Comparison of ENCODE assay signal across 9 mouse cellular contexts in the genomic region with DNA sequence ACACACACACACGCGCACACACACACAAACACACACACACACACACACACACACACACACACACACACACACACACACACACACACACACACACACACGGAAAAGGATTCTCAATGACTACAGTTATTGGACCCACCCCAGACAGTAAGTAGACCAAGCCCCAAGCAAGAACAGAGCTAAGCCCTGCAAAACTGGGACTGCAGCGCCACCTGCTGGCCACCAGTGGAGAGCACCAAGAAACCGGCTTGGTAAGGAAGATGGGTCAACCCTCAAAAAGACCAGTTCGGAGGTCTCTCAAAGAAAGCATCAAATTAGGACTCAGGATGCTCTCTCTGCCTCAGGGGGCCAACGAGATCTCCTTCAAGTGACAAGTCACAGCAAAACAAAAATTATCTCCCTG. TPM values are rescaled to one million over a fixed set of nuclear protein-coding genes. Genes with fewer than 3 reads are reported as not detected.
DNase-seq lines count a peak whose midpoint lies in the region; TF ChIP-seq lines count a peak whose summit lies in the region.
"Had no signal": no experiment of that assay in that cellular context is flagged by ENCODE, and none has a peak within 500 bp of the region (broad histone marks: within the 10 kb centered on the region; RNA-seq: fewer than 3 reads in every experiment).

No protein-coding gene starts in this region.

- H3K4me3 ChIP-seq in CH12.LX (replicated peaks in 1 of 3; ENCODE audit: low read depth in 2 of 3, low read length in 2 of 3, poor library complexity in 1 of 3): no peak overlapping the region
- H3K4me3 ChIP-seq: liver, embryonic 15.5 days had no signal

- H3K4me2 ChIP-seq in CH12.LX (ENCODE audit: insufficient read depth, low read depth, poor library complexity, severe bottlenecking): no peak overlapping the region
- H3K4me2 ChIP-seq: liver, embryonic 15.5 days had no signal

- peak; percentile 54 to 88 for TF ChIP-seq CTCF in CH12.LX (conservative IDR thresholded peaks at IDR 0.05 in 1 of 2, IDR thresholded peaks at IDR 0.05 in 1 of 2; ENCODE audit: low read depth in 2 of 2, low read length in 2 of 2)

- no peaks in the 10 kb centered on the region for H3K4me1 ChIP-seq in CH12.LX (ENCODE audit: control insufficient read depth in 1 of 2, insufficient read depth in 2 of 2)
- H3K4me1 ChIP-seq: liver, embryonic 15.5 days had no signal

- TF ChIP-seq RAD21 in CH12.LX (IDR thresholded peaks at IDR 0.05; ENCODE audit: low read depth, low read length): peak; percentile 84

- H3K79me2 ChIP-seq in CH12.LX (replicated peaks; ENCODE audit: control insufficient read depth, extremely low read depth, insufficient read depth, poor library complexity, severe bottlenecking): no peaks in the 10 kb centered on the region

- in situ Hi-C loops in CH12.LX (cut with MboI; ENCODE audit: low pct_ligation_motif_present, low pct_unique_long_range_greater_than_20kb, low sequenced_read_pairs): no loop called here

- peak; percentile 66 for DNase-seq in CH12.LX (ENCODE audit: extremely low read depth)
- peak; percentile 51 to 84 for DNase-seq in adrenal gland, adult (ENCODE audit: inconsistent age in 2 of 2, low spot score in 1 of 2)
- DNase-seq in embryo, embryonic 10 days (ENCODE audit: low spot score): peak; percentile 88
- DNase-seq in gastrocnemius, postnatal 25 days: peak; percentile 14
- DNase-seq in layer of hippocampus, adult 9-10 months (ENCODE audit: low spot score): peak; percentile 44
- peak; percentile 67 for DNase-seq in lung, postnatal 36 days
- peak; percentile 45 for DNase-seq in right cerebral cortex, adult 18-20 months
- DNase-seq in urinary bladder, postnatal 36 days (ENCODE audit: low spot score in 2 of 2): peak; percentile 10 to 35

- H3K9me3 ChIP-seq in CH12.LX (replicated peaks; ENCODE audit: low read length): no peaks in the 10 kb centered on the region
- H3K9me3 ChIP-seq: liver, embryonic 15.5 days had no signal

- dilution Hi-C loops in CH12.LX (cut with MboI; ENCODE audit: extremely low pct_ligation_motif_present, extremely low pct_unique_long_range_greater_than_20kb, low sequenced_read_pairs): no loop called here

- no peak for TF ChIP-seq EP300 in CH12.LX (IDR thresholded peaks at IDR 0.05; ENCODE audit: low read length)

- H3K9ac ChIP-seq in CH12.LX (ENCODE audit: insufficient read depth, low read depth): no peak overlapping the region
- H3K9ac ChIP-seq: liver, embryonic 15.5 days had no signal

- TF ChIP-seq POLR2A in CH12.LX (IDR thresholded peaks at IDR 0.05; ENCODE audit: low read depth, low read length): no peak

- no peaks in the 10 kb centered on the region for H3K36me3 ChIP-seq in CH12.LX (replicated peaks in 1 of 2; ENCODE audit: control insufficient read depth in 1 of 2, insufficient read depth in 1 of 2, low read length in 1 of 2)
- H3K36me3 ChIP-seq: liver, embryonic 15.5 days had no signal

- no peak overlapping the region for H3K27ac ChIP-seq in CH12.LX (ENCODE audit: insufficient read depth, low read depth)
- H3K27ac ChIP-seq: liver, embryonic 15.5 days had no signal

- peaks cover 72% of the 10 kb centered on the region for H3K27me3 ChIP-seq in CH12.LX (replicated peaks)

TF ChIP-seq in CH12.LX, 34 proteins besides CTCF, POLR2A, EP300 and RAD21:
- no peak for TF ChIP-seq USF2 (conservative IDR thresholded peaks at IDR 0.05; ENCODE audit: low read depth, low read length)
- TF ChIP-seq USF1 (IDR thresholded peaks at IDR 0.05; ENCODE audit: low read depth, low read length): no peak
- TF ChIP-seq CHD2 (IDR thresholded peaks at IDR 0.05; ENCODE audit: low read length): no peak
- TF ChIP-seq SMC3 (IDR thresholded peaks at IDR 0.05; ENCODE audit: low read depth, low read length): peak; percentile 66
- TF ChIP-seq POLR2AphosphoS2 (IDR thresholded peaks at IDR 0.05; ENCODE audit: low read depth, low read length): no peak
- no peak for TF ChIP-seq MAX (IDR thresholded peaks at IDR 0.05; ENCODE audit: low read length)
- TF ChIP-seq JUND (conservative IDR thresholded peaks at IDR 0.05; ENCODE audit: low read depth, low read length): no peak
- no peak for TF ChIP-seq ZNF384 (IDR thresholded peaks at IDR 0.05; ENCODE audit: low read depth, low read length)

RNA-seq across cellular contexts. Expression of gene Csf3r, which starts 34.2 kb away (rescaled TPM):
- total RNA-seq in CH12.LX (2012; rRNA removed) (not detected in 2 replicates), CH12.LX (2014; rRNA removed) (not detected in 2 replicates)
- not detected in 2 replicates for polyA plus RNA-seq in CH12.LX (2012; ENCODE audit: insufficient read length, low read depth)
- under 1 TPM; 0.13 to 0.21 TPM for total RNA-seq in gastrocnemius, postnatal 25 days (2021)

RNA-seq across cellular contexts. Expression of gene Mrps15, which starts 56.6 kb away (rescaled TPM):
- total RNA-seq in CH12.LX (2012; rRNA removed) (89.6 and 91.3 TPM in 2 replicates), CH12.LX (2014; rRNA removed) (99.6 and 102 TPM in 2 replicates)
- 101 and 113 TPM in 2 replicates for polyA plus RNA-seq in CH12.LX (2012; ENCODE audit: insufficient read length, low read depth)
- 10 to 100 TPM; 65.8 to 68.8 TPM for total RNA-seq in gastrocnemius, postnatal 25 days (2021)

Comparison
In these comparisons a context has a peak if more than half of its experiments do, and no peak if none do; other contexts are left out.
1. DNase-seq: peak in every context shown above with its lines; median percentile 88 in embryo, embryonic 10 days; 68 in adrenal gland, adult; 67 in lung, postnatal 36 days; 66 in CH12.LX; 45 in right cerebral cortex, adult 18-20 months; 44 in layer of hippocampus, adult 9-10 months; 22 in urinary bladder, postnatal 36 days; 14 in gastrocnemius, postnatal 25 days.